Mouse (Mus musculus): Measurements from ENCODE around the gene Zfp652. TPM values are rescaled to one million over a fixed set of nuclear protein-coding genes. Genes with fewer than 3 reads are reported as not detected.

Gene Zfp652
- polyA plus RNA-seq, 1 experiment from 2014 or later, result 27.9 TPM

- WGBS, result 65% methylated on average over 6 of the region's 6 CpGs
- H3K9me3 ChIP-seq (replicated peaks), result no peaks in the 10 kb centered on the region
- H3K36me3 ChIP-seq (ENCODE audit: poor library complexity, severe bottlenecking), result no peaks in the 10 kb centered on the region
- H3K27ac ChIP-seq, result no peak overlapping the region
- H3K27me3 ChIP-seq, result peaks cover 81% of the 10 kb centered on the region
- no peak overlapping the region for H3K4me2 ChIP-seq
- no peak overlapping the region for H3K9ac ChIP-seq
- peaks cover 21% of the 10 kb centered on the region for H3K4me1 ChIP-seq
- no peak overlapping the region for H3K4me3 ChIP-seq
- ATAC-seq, result no peak
Observed at GRCm38 (mm10) chr11:95836433-95836832, 124.0 kb downstream of the Zfp652 start.

- no peak for ATAC-seq
- Histone ChIP-seq H3K27me3 (peaks cover 80% of the 10 kb centered on the region), H3K4me1 (peaks cover 20% of the 10 kb centered on the region), H3K36me3 (ENCODE audit: poor library complexity, severe bottlenecking) (no peaks in the 10 kb centered on the region), H3K9ac (no peak within 1 kb of the TSS), H3K27ac (no peak within 1 kb of the TSS), H3K9me3 (replicated peaks) (no peaks in the 10 kb centered on the region), H3K4me3 (no peak within 1 kb of the TSS), H3K4me2 (no peak within 1 kb of the TSS)
- WGBS, result 66% methylated on average over 10 of the region's 10 CpGs
Observed at GRCm38 (mm10) chr11:95837059-95837458, 124.6 kb downstream of the Zfp652 start, which contains the start of gene Gngt2. Gngt2 (plus strand) TSS chr11:95837216.

- WGBS, result 81% methylated on average over 4 of the region's 4 CpGs
- Histone ChIP-seq H3K4me1 (peaks cover 18% of the 10 kb centered on the region), H3K36me3 (ENCODE audit: poor library complexity, severe bottlenecking) (no peaks in the 10 kb centered on the region), H3K4me3 (no peak overlapping the region), H3K9me3 (replicated peaks) (no peaks in the 10 kb centered on the region), H3K27me3 (peaks cover 77% of the 10 kb centered on the region), H3K27ac (no peak overlapping the region), H3K9ac (no peak overlapping the region), H3K4me2 (no peak overlapping the region)
- ATAC-seq, result no peak
Observed at GRCm38 (mm10) chr11:95838598-95838997, 126.1 kb downstream of the Zfp652 start.

- H3K4me3 ChIP-seq, result no peak overlapping the region
- WGBS, result 71% methylated on average over 8 of the region's 8 CpGs
- no peak overlapping the region for H3K4me2 ChIP-seq
- H3K9me3 ChIP-seq (replicated peaks), result no peaks in the 10 kb centered on the region
- ATAC-seq, result peak; percentile 21; the same call in 1 of the 2 replicates
- no peak overlapping the region for H3K9ac ChIP-seq
- H3K36me3 ChIP-seq (ENCODE audit: poor library complexity, severe bottlenecking), result no peaks in the 10 kb centered on the region
- H3K4me1 ChIP-seq, result peaks cover 11% of the 10 kb centered on the region
- peaks cover 70% of the 10 kb centered on the region for H3K27me3 ChIP-seq
- H3K27ac ChIP-seq, result no peak overlapping the region
Observed at GRCm38 (mm10) chr11:95838999-95839868, 126.8 kb downstream of the Zfp652 start.

- Histone ChIP-seq H3K9ac (no peak overlapping the region), H3K9me3 (replicated peaks) (no peaks in the 10 kb centered on the region), H3K27ac (no peak overlapping the region), H3K27me3 (peaks cover 54% of the 10 kb centered on the region), H3K4me3 (no peak overlapping the region), H3K4me2 (no peak overlapping the region), H3K4me1 (peaks cover 9% of the 10 kb centered on the region; the same call in 1 of the 2 replicates), H3K36me3 (ENCODE audit: poor library complexity, severe bottlenecking) (no peaks in the 10 kb centered on the region)
- WGBS, result 76% methylated on average over 5 of the region's 5 CpGs
- no peak for ATAC-seq
Observed at GRCm38 (mm10) chr11:95840694-95841497, 128.4 kb downstream of the Zfp652 start.

- Histone ChIP-seq H3K36me3 (ENCODE audit: poor library complexity, severe bottlenecking) (no peaks in the 10 kb centered on the region), H3K27me3 (peaks cover 48% of the 10 kb centered on the region), H3K4me3 (no peak overlapping the region), H3K27ac (no peak overlapping the region), H3K9ac (no peak overlapping the region), H3K4me1 (peaks cover 9% of the 10 kb centered on the region; the same call in 1 of the 2 replicates), H3K4me2 (no peak overlapping the region), H3K9me3 (replicated peaks) (no peaks in the 10 kb centered on the region)
- 67% methylated on average over 10 of the region's 10 CpGs for WGBS
- ATAC-seq, result no peak
Observed at GRCm38 (mm10) chr11:95841498-95841830, 129.0 kb downstream of the Zfp652 start.

GRCm38 (mm10) chr11:95842074-95842681 is 129.7 kb downstream of the Zfp652 start, which contains the start of gene Abi3:
Abi3 (minus strand) TSS chr11:95842476.
- Histone ChIP-seq H3K9me3 (replicated peaks) (no peaks in the 10 kb centered on the region), H3K36me3 (ENCODE audit: poor library complexity, severe bottlenecking) (no peaks in the 10 kb centered on the region), H3K4me1 (peaks cover 5% of the 10 kb centered on the region; the same call in 1 of the 2 replicates), H3K4me2 (no peak within 1 kb of the TSS), H3K9ac (0 out of 2 replicates have a peak within 1 kb of the TSS, but pooled peaks have one; percentile 12), H3K4me3 (no peak within 1 kb of the TSS), H3K27ac (no peak within 1 kb of the TSS), H3K27me3 (peaks cover 41% of the 10 kb centered on the region)
- no peak for ATAC-seq
- 12% methylated on average over 11 of the region's 11 CpGs for WGBS

- Histone ChIP-seq H3K4me1 (0 out of 2 replicates have a peak, but pooled peaks cover 4% of the 10 kb centered on the region), H3K4me3 (no peak overlapping the region), H3K36me3 (ENCODE audit: poor library complexity, severe bottlenecking) (no peaks in the 10 kb centered on the region), H3K27me3 (peaks cover 33% of the 10 kb centered on the region), H3K9me3 (replicated peaks) (no peaks in the 10 kb centered on the region), H3K9ac (no peak overlapping the region), H3K4me2 (no peak overlapping the region), H3K27ac (no peak overlapping the region)
- ATAC-seq, result no peak
- WGBS, result 82% methylated on average over 5 of the region's 5 CpGs
Observed at GRCm38 (mm10) chr11:95842953-95843352, 130.5 kb downstream of the Zfp652 start.

- no peak for ATAC-seq
- peaks cover 30% of the 10 kb centered on the region; the same call in 1 of the 2 replicates for H3K27me3 ChIP-seq
- no peaks in the 10 kb centered on the region for H3K9me3 ChIP-seq (replicated peaks)
- H3K4me1 ChIP-seq, result 0 out of 2 replicates have a peak, but pooled peaks cover 3% of the 10 kb centered on the region
- no peak overlapping the region for H3K27ac ChIP-seq
- H3K4me2 ChIP-seq, result no peak overlapping the region
- no peak overlapping the region for H3K9ac ChIP-seq
- no peak overlapping the region for H3K4me3 ChIP-seq
- H3K36me3 ChIP-seq (ENCODE audit: poor library complexity, severe bottlenecking), result no peaks in the 10 kb centered on the region
- 64% methylated on average over 6 of the region's 6 CpGs for WGBS
Observed at GRCm38 (mm10) chr11:95843421-95843950, 131.0 kb downstream of the Zfp652 start.

GRCm38 (mm10) chr11:95844935-95845334 is 132.5 kb downstream of the Zfp652 start:
- Histone ChIP-seq H3K4me2 (no peak overlapping the region), H3K9me3 (replicated peaks) (no peaks in the 10 kb centered on the region), H3K9ac (no peak overlapping the region), H3K27ac (no peak overlapping the region), H3K4me3 (no peak overlapping the region), H3K36me3 (ENCODE audit: poor library complexity, severe bottlenecking) (no peaks in the 10 kb centered on the region), H3K27me3 (peaks cover 25% of the 10 kb centered on the region; the same call in 1 of the 2 replicates), H3K4me1 (no peaks in the 10 kb centered on the region)
- ATAC-seq, result no peak
- WGBS, result 81% methylated on average over 4 of the region's 4 CpGs

GRCm38 (mm10) chr11:95850898-95851297 is 138.4 kb downstream of the Zfp652 start:
- 72% methylated on average over 2 of the region's 2 CpGs for WGBS

More at GRCm38 (mm10) chr11:95850898-95851297, 138.4 kb downstream of the Zfp652 start:
- Histone ChIP-seq H3K27ac (no peak overlapping the region), H3K4me3 (no peak overlapping the region), H3K27me3 (peaks cover 20% of the 10 kb centered on the region), H3K9ac (no peak overlapping the region), H3K9me3 (replicated peaks) (no peaks in the 10 kb centered on the region), H3K4me2 (no peak overlapping the region), H3K36me3 (ENCODE audit: poor library complexity, severe bottlenecking) (no peaks in the 10 kb centered on the region), H3K4me1 (no peaks in the 10 kb centered on the region)
- ATAC-seq, result no peak
